Mouse (Mus musculus): ENCODE results near the gene Dalrd3. TPM values are rescaled to one million over a fixed set of nuclear protein-coding genes. Genes with fewer than 3 reads are reported as not detected.

The Dalrd3 gene
- polyA plus RNA-seq, 1 experiment from 2014 or later = 183 TPM

GRCm38 (mm10) chr9:108546875-108547274, 22.8 kb upstream of the Dalrd3 start:
- Histone ChIP-seq H3K4me2 (ENCODE audit: low read depth, severe bottlenecking) (no peak overlapping the region), H3K4me3 (ENCODE audit: low read depth, low read length) (no peak overlapping the region), H3K4me1 (ENCODE audit: control insufficient read depth, insufficient read depth, low read length) (no peaks in the 10 kb centered on the region), H3K9ac (ENCODE audit: low read length) (no peak overlapping the region), H3K27ac (replicated peaks; ENCODE audit: low read depth, low read length) (no peak overlapping the region), H3K27me3 (ENCODE audit: control insufficient read depth, insufficient read depth, low read length) (no peaks in the 10 kb centered on the region), H3K9me3 (ENCODE audit: control insufficient read depth, low read length) (no peaks in the 10 kb centered on the region), H3K36me3 (ENCODE audit: control insufficient read depth, insufficient read depth, low read length) (peaks cover 15% of the 10 kb centered on the region)
- WGBS = 89% methylated on average over 1 of the region's 1 CpGs
- ATAC-seq (ENCODE audit: insufficient number of reproducible peaks, low FRiP score, low TSS enrichment, low read depth) (no peak), DNase-seq (ENCODE audit: low spot score) (no peak)

DNA sequence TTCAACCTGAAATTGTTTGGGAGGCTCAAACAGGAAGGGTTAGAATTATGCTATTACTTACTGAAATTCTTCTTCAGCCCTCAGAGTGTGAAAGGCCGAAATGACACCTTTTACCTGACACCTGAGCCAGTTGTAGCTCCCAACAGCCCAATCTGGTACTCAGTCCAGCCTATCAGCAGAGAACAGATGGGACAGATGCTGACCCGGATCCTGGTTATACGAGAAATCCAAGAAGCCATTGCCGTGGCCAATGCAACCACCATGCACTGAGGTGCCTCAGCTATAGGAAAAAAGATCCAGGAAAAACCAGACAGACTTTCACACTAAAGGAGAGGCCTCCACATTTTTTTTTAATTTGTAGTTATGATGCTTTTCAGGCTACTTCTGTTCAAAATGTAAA, 10.5 kb upstream of the Dalrd3 start:
- H3K4me2 ChIP-seq (ENCODE audit: low read depth, severe bottlenecking) = no peak overlapping the region
- H3K4me1 ChIP-seq (ENCODE audit: control insufficient read depth, insufficient read depth, low read length) = peaks cover 10% of the 10 kb centered on the region
- H3K27ac ChIP-seq (replicated peaks; ENCODE audit: low read depth, low read length) = no peak overlapping the region
- H3K27me3 ChIP-seq (ENCODE audit: control insufficient read depth, insufficient read depth, low read length) = no peaks in the 10 kb centered on the region
- peaks cover 31% of the 10 kb centered on the region for H3K36me3 ChIP-seq (ENCODE audit: control insufficient read depth, insufficient read depth, low read length)
- WGBS = 90% methylated on average over 4 of the region's 4 CpGs
- no peak for ATAC-seq (ENCODE audit: insufficient number of reproducible peaks, low FRiP score, low TSS enrichment, low read depth)
- DNase-seq (ENCODE audit: low spot score) = no peak
- H3K9ac ChIP-seq (ENCODE audit: low read length) = no peak overlapping the region
- no peak overlapping the region for H3K4me3 ChIP-seq (ENCODE audit: low read depth, low read length)
- H3K9me3 ChIP-seq (ENCODE audit: control insufficient read depth, low read length) = no peaks in the 10 kb centered on the region

GRCm38 (mm10) chr9:108560227-108560841, 9.4 kb upstream of the Dalrd3 start, which contains the start of gene Impdh2:
TSS of gene Impdh2 (plus strand) at chr9:108560286.
- Histone ChIP-seq H3K36me3 (ENCODE audit: control insufficient read depth, insufficient read depth, low read length) (peaks cover 32% of the 10 kb centered on the region), H3K4me2 (ENCODE audit: low read depth, severe bottlenecking) (peak within 1 kb of the TSS; percentile 75), H3K9me3 (ENCODE audit: control insufficient read depth, low read length) (no peaks in the 10 kb centered on the region), H3K4me1 (ENCODE audit: control insufficient read depth, insufficient read depth, low read length) (peaks cover 10% of the 10 kb centered on the region), H3K9ac (ENCODE audit: low read length) (peak within 1 kb of the TSS; percentile 72), H3K4me3 (ENCODE audit: low read depth, low read length) (peak within 1 kb of the TSS; percentile 56), H3K27me3 (ENCODE audit: control insufficient read depth, insufficient read depth, low read length) (no peaks in the 10 kb centered on the region), H3K27ac (replicated peaks; ENCODE audit: low read depth, low read length) (peak within 1 kb of the TSS; percentile 21; the same call in 1 of the 2 replicates)
- DNase-seq (ENCODE audit: low spot score) (peak; percentile 97), ATAC-seq (ENCODE audit: insufficient number of reproducible peaks, low FRiP score, low TSS enrichment, low read depth) (peak; percentile 98)
- under 1% methylated on average over 53 of the region's 53 CpGs for whole genome bisulfite sequencing

- 92% methylated on average over 8 of the region's 8 CpGs for WGBS
- no peaks in the 10 kb centered on the region for H3K9me3 ChIP-seq (ENCODE audit: control insufficient read depth, low read length)
- no peaks in the 10 kb centered on the region for H3K27me3 ChIP-seq (ENCODE audit: control insufficient read depth, insufficient read depth, low read length)
- H3K4me2 ChIP-seq (ENCODE audit: low read depth, severe bottlenecking) = no peak overlapping the region
- ATAC-seq (ENCODE audit: insufficient number of reproducible peaks, low FRiP score, low TSS enrichment, low read depth) (no peak), DNase-seq (ENCODE audit: low spot score) (no peak)
- no peak overlapping the region for H3K4me3 ChIP-seq (ENCODE audit: low read depth, low read length)
- no peak overlapping the region for H3K27ac ChIP-seq (replicated peaks; ENCODE audit: low read depth, low read length)
- peaks cover 18% of the 10 kb centered on the region for H3K4me1 ChIP-seq (ENCODE audit: control insufficient read depth, insufficient read depth, low read length)
- no peak overlapping the region for H3K9ac ChIP-seq (ENCODE audit: low read length)
- peaks cover 13% of the 10 kb centered on the region for H3K36me3 ChIP-seq (ENCODE audit: control insufficient read depth, insufficient read depth, low read length)
These were observed 6.0 kb upstream of the Dalrd3 start for GRCm38 (mm10) chr9:108563671-108564070.

GRCm38 (mm10) chr9:108564131-108564530, 5.6 kb upstream of the Dalrd3 start:
- no peak overlapping the region for H3K9ac ChIP-seq (ENCODE audit: low read length)
- 88% methylated on average over 7 of the region's 7 CpGs for WGBS
- no peak overlapping the region for H3K4me2 ChIP-seq (ENCODE audit: low read depth, severe bottlenecking)
- H3K4me1 ChIP-seq (ENCODE audit: control insufficient read depth, insufficient read depth, low read length) = peaks cover 18% of the 10 kb centered on the region
- no peaks in the 10 kb centered on the region for H3K27me3 ChIP-seq (ENCODE audit: control insufficient read depth, insufficient read depth, low read length)
- DNase-seq (ENCODE audit: low spot score) = no peak
- no peak overlapping the region for H3K27ac ChIP-seq (replicated peaks; ENCODE audit: low read depth, low read length)
- no peak overlapping the region for H3K4me3 ChIP-seq (ENCODE audit: low read depth, low read length)
- peaks cover 9% of the 10 kb centered on the region for H3K36me3 ChIP-seq (ENCODE audit: control insufficient read depth, insufficient read depth, low read length)
- no peaks in the 10 kb centered on the region for H3K9me3 ChIP-seq (ENCODE audit: control insufficient read depth, low read length)
- no peak for ATAC-seq (ENCODE audit: insufficient number of reproducible peaks, low FRiP score, low TSS enrichment, low read depth)

GRCm38 (mm10) chr9:108565881-108566814, 3.5 kb upstream of the Dalrd3 start:
- H3K27ac ChIP-seq (replicated peaks; ENCODE audit: low read depth, low read length) = peak overlapping the region; percentile 66; the same call in 1 of the 2 replicates
- H3K4me1 ChIP-seq (ENCODE audit: control insufficient read depth, insufficient read depth, low read length) = peaks cover 24% of the 10 kb centered on the region
- ATAC-seq (ENCODE audit: insufficient number of reproducible peaks, low FRiP score, low TSS enrichment, low read depth) (no peak), DNase-seq (ENCODE audit: low spot score) (peak; percentile 24)
- H3K4me3 ChIP-seq (ENCODE audit: low read depth, low read length) = peak overlapping the region; percentile 76
- 13% methylated on average over 35 of the region's 35 CpGs for WGBS
- peak overlapping the region; percentile 89 for H3K4me2 ChIP-seq (ENCODE audit: low read depth, severe bottlenecking)
- peak overlapping the region; percentile 76 for H3K9ac ChIP-seq (ENCODE audit: low read length)
- H3K27me3 ChIP-seq (ENCODE audit: control insufficient read depth, insufficient read depth, low read length) = no peaks in the 10 kb centered on the region
- H3K36me3 ChIP-seq (ENCODE audit: control insufficient read depth, insufficient read depth, low read length) = peaks cover 7% of the 10 kb centered on the region
- H3K9me3 ChIP-seq (ENCODE audit: control insufficient read depth, low read length) = no peaks in the 10 kb centered on the region

- DNase-seq (ENCODE audit: low spot score) = peak; percentile 97
- peaks cover 17% of the 10 kb centered on the region for H3K4me1 ChIP-seq (ENCODE audit: control insufficient read depth, insufficient read depth, low read length)
- peak within 1 kb of the TSS; percentile 76 for H3K9ac ChIP-seq (ENCODE audit: low read length)
- no peaks in the 10 kb centered on the region for H3K9me3 ChIP-seq (ENCODE audit: control insufficient read depth, low read length)
- H3K27me3 ChIP-seq (ENCODE audit: control insufficient read depth, insufficient read depth, low read length) = no peaks in the 10 kb centered on the region
- peak; percentile 80 for ATAC-seq (ENCODE audit: insufficient number of reproducible peaks, low FRiP score, low TSS enrichment, low read depth)
- peaks cover 12% of the 10 kb centered on the region for H3K36me3 ChIP-seq (ENCODE audit: control insufficient read depth, insufficient read depth, low read length)
- WGBS = under 1% methylated on average over 73 of the region's 73 CpGs
- peak within 1 kb of the TSS; percentile 76 for H3K4me3 ChIP-seq (ENCODE audit: low read depth, low read length)
- peak within 1 kb of the TSS; percentile 89 for H3K4me2 ChIP-seq (ENCODE audit: low read depth, severe bottlenecking)
- H3K27ac ChIP-seq (replicated peaks; ENCODE audit: low read depth, low read length) = peak within 1 kb of the TSS; percentile 66
These were observed 2.6 kb upstream of the Dalrd3 start, which contains the start of gene Ndufaf3 for GRCm38 (mm10) chr9:108566815-108567776. TSS of gene Ndufaf3 (minus strand) at chr9:108567434.

Data from limb, embryonic 11.5 days (tissue).